Comparison of ENCODE assay signal across 17 mouse cellular contexts in genomic region chr11:65349013-65349412, GRCm38 (mm10).
DNase-seq lines count a peak whose midpoint lies in the region; ATAC-seq lines count a peak whose summit lies in the region.
"Had no signal": no experiment of that assay in that cellular context is flagged by ENCODE, and none has a peak within 500 bp of the region (broad histone marks: within the 10 kb centered on the region; RNA-seq: fewer than 3 reads in every experiment).

No protein-coding gene starts in this region.

- no peaks in the 10 kb centered on the region for H3K36me3 ChIP-seq in heart, embryonic 12.5 days
- H3K36me3 ChIP-seq in liver, embryonic 12.5 days, result no peaks in the 10 kb centered on the region
- H3K36me3 ChIP-seq: embryonic facial prominence, embryonic 10.5 days; hindbrain, embryonic 13.5 days; liver, embryonic 15.5 days; midbrain, embryonic 13.5 days had no signal

- intact Hi-C loops in left cerebral cortex, postnatal 4 days (cut with DNase I), result no loop called here
- intact Hi-C loops in heart, postnatal 10 days (cut with DNase I), result no loop called here

- DNase-seq in heart, adult 11 months, result peak; percentile 73
- DNase-seq in heart, adult 8-10 months (ENCODE audit: low spot score), result no peak
- peak; percentile 12 for DNase-seq in left cerebral cortex, postnatal 4 days
- no peak for DNase-seq in left cerebral cortex, adult 9 months (ENCODE audit: low spot score in 2 of 2)
- peak; percentile 28 to 37 for DNase-seq in heart, postnatal 10 days
- DNase-seq: adrenal gland, postnatal 36 days; gastrocnemius, postnatal 36 days; kidney, adult 8-10 months; layer of hippocampus, adult 9-11 months; retina, postnatal 1 day had no signal

- no peak overlapping the region for H3K9ac ChIP-seq in heart, embryonic 12.5 days
- H3K9ac ChIP-seq in liver, embryonic 12.5 days, result no peak overlapping the region
- H3K9ac ChIP-seq: hindbrain, embryonic 13.5 days; liver, embryonic 15.5 days; midbrain, embryonic 13.5 days had no signal

- ATAC-seq in heart, embryonic 12.5 days (ENCODE audit: insufficient number of reproducible peaks, low FRiP score), result no peak
- no peak for ATAC-seq in liver, embryonic 12.5 days
- ATAC-seq: midbrain, embryonic 13.5 days had no signal

- H3K27ac ChIP-seq in heart, embryonic 12.5 days (ENCODE audit: poor library complexity, severe bottlenecking), result peak overlapping the region; percentile 57
- no peak overlapping the region for H3K27ac ChIP-seq in liver, embryonic 12.5 days
- H3K27ac ChIP-seq: embryonic facial prominence, embryonic 10.5 days; hindbrain, embryonic 13.5 days; liver, embryonic 15.5 days; macrophage; midbrain, embryonic 13.5 days had no signal

- WGBS in heart, embryonic 12.5 days, result 25% methylated on average over 5 of the region's 5 CpGs
- 41% methylated on average over 5 of the region's 5 CpGs for WGBS in liver, embryonic 12.5 days (ENCODE audit: insufficient replicate concordance)

- H3K9me3 ChIP-seq in heart, embryonic 12.5 days (replicated peaks), result no peaks in the 10 kb centered on the region
- H3K9me3 ChIP-seq in liver, embryonic 12.5 days (replicated peaks), result no peaks in the 10 kb centered on the region
- H3K9me3 ChIP-seq: embryonic facial prominence, embryonic 10.5 days; hindbrain, embryonic 13.5 days; liver, embryonic 15.5 days; midbrain, embryonic 13.5 days had no signal

- no peak overlapping the region for H3K4me3 ChIP-seq in heart, embryonic 12.5 days
- no peak overlapping the region for H3K4me3 ChIP-seq in liver, embryonic 12.5 days
- H3K4me3 ChIP-seq: embryonic facial prominence, embryonic 10.5 days; hindbrain, embryonic 13.5 days; liver, embryonic 15.5 days; midbrain, embryonic 13.5 days had no signal

- no peaks in the 10 kb centered on the region; the same call in 1 of the 2 replicates for H3K27me3 ChIP-seq in heart, embryonic 12.5 days (replicated peaks)
- H3K27me3 ChIP-seq in liver, embryonic 12.5 days (replicated peaks), result no peaks in the 10 kb centered on the region
- H3K27me3 ChIP-seq: hindbrain, embryonic 13.5 days; liver, embryonic 15.5 days; midbrain, embryonic 13.5 days had no signal

- no peak overlapping the region for H3K4me2 ChIP-seq in heart, embryonic 12.5 days
- H3K4me2 ChIP-seq in liver, embryonic 12.5 days, result no peak overlapping the region
- H3K4me2 ChIP-seq: hindbrain, embryonic 13.5 days; liver, embryonic 15.5 days; midbrain, embryonic 13.5 days had no signal

- peaks cover 12% of the 10 kb centered on the region for H3K4me1 ChIP-seq in heart, embryonic 12.5 days (replicated peaks)
- H3K4me1 ChIP-seq in liver, embryonic 12.5 days, result no peaks in the 10 kb centered on the region
- H3K4me1 ChIP-seq: hindbrain, embryonic 13.5 days; liver, embryonic 15.5 days; midbrain, embryonic 13.5 days had no signal

Comparison
In these comparisons a context has a peak if more than half of its experiments do, and no peak if none do; other contexts are left out.
1. DNase-seq: peak in heart, adult 11 months (single experiment), left cerebral cortex, postnatal 4 days (single experiment) and heart, postnatal 10 days (2 of 2); none in heart, adult 8-10 months (single experiment) and left cerebral cortex, adult 9 months (0 of 2).